Mouse (Mus musculus) embryonic facial prominence, embryonic 11.5 days (tissue): Measurements from ENCODE around the gene Tsku. TPM values are rescaled to one million over a fixed set of nuclear protein-coding genes. Genes with fewer than 3 reads are reported as not detected.
A peak's percentile ranks its signal among the peaks of the same experiment; 100 is the strongest.

Source experiments
- ATAC-seq: fragments of 200-750 bp; cut with Nextera tagmentation; replicated peaks from 2 replicates; pipeline ENCODE4 v1.8.0; 2017; ENCODE audit warnings: low read depth; ENCODE audit not compliant: insufficient number of reproducible peaks, low FRiP score, low TSS enrichment
- DNase-seq: peaks from one replicate; pipeline ENCODE4 v3.0.0-alpha.2; 2015; ENCODE audit warnings: low spot score
- H3K27ac ChIP-seq: fragments of 300-500 bp; sonication (generic); replicated peaks from 2 replicates; pipeline ENCODE4 v1.5.1; 2014; ENCODE audit warnings: mild to moderate bottlenecking, low read depth, low read length, control low read depth
- H3K27me3 ChIP-seq: fragments of 300-500 bp; sonication (generic); 2 replicates; pipeline ENCODE4 v1.6.1; 2014; ENCODE audit warnings: mild to moderate bottlenecking, low read length, moderate library complexity, mixed read lengths; ENCODE audit not compliant: control insufficient read depth, insufficient read depth
- H3K36me3 ChIP-seq: fragments of 300-500 bp; sonication (generic); replicated peaks from 2 replicates; pipeline ENCODE4 v1.6.1; 2014; ENCODE audit warnings: low read depth, mild to moderate bottlenecking, low read length, moderate library complexity, mixed read lengths; ENCODE audit not compliant: control insufficient read depth, insufficient read depth
- H3K4me1 ChIP-seq: fragments of 300-500 bp; sonication (generic); 2 replicates; pipeline ENCODE4 v1.6.1; 2014; ENCODE audit warnings: low read length, mixed read lengths; ENCODE audit not compliant: control insufficient read depth, insufficient read depth
- H3K4me2 ChIP-seq: fragments of 300-500 bp; sonication (generic); 2 replicates; pipeline ENCODE4 v1.6.1; 2014; ENCODE audit warnings: low read depth, mild to moderate bottlenecking, control low read depth, low read length, moderate library complexity
- H3K4me3 ChIP-seq: fragments of 300-500 bp; sonication (generic); 2 replicates; pipeline ENCODE4 v1.5.1; 2014; ENCODE audit warnings: low read depth, low read length, control low read depth
- H3K9ac ChIP-seq: fragments of 300-500 bp; sonication (generic); replicated peaks from 2 replicates; pipeline ENCODE4 v1.6.1; 2014; ENCODE audit warnings: mild to moderate bottlenecking, control low read depth, low read length
- H3K9me3 ChIP-seq: fragments of 300-500 bp; sonication (generic); replicated peaks from 2 replicates; pipeline ENCODE4 v1.6.1; 2016; ENCODE audit warnings: mild to moderate bottlenecking, low read length, inconsistent platforms, mixed read lengths; ENCODE audit not compliant: control insufficient read depth
- WGBS: fragments of 180-500 bp; shearing (Covaris S2); extraction: QIAGEN DNeasy Blood & Tissue Kit; methylation state at CpG from one replicate; pipeline ENCODE4 v1.1.7; 2014; 5-methylcytosine and 5-hydroxymethylcytosine counted together
- polyA plus RNA-seq: library from polyadenylated mRNA; unstranded; fragments of >200 nt; fragmentation: Nextera tagmentation; extraction: Ambion mirVana; gene quantifications from 2 replicates; pipeline ENCODE4 v1.2.1, GENCODE M21; 2014

Gene Tsku
- polyA plus RNA-seq, 1 experiment from 2014 or later: 13.6 TPM

- Histone ChIP-seq H3K36me3 (no peaks in the 10 kb centered on the region), H3K4me3 (peak overlapping the region; percentile 82), H3K9me3 (no peaks in the 10 kb centered on the region), H3K27me3 (no peaks in the 10 kb centered on the region), H3K9ac (peak overlapping the region; percentile 82), H3K27ac (no peak overlapping the region), H3K4me1 (no peaks in the 10 kb centered on the region), H3K4me2 (peak overlapping the region; percentile 87)
- WGBS: under 1% methylated on average over 28 of the region's 33 CpGs
- ATAC-seq (peak; percentile 49; the same call in 1 of the 2 replicates), DNase-seq (no peak)
Measured at GRCm38 (mm10) chr7:98308607-98309218, 52.4 kb downstream of the Tsku start.

- Histone ChIP-seq H3K27me3 (no peaks in the 10 kb centered on the region), H3K4me1 (no peaks in the 10 kb centered on the region), H3K9ac (no peak overlapping the region), H3K4me2 (peak overlapping the region; percentile 87), H3K27ac (no peak overlapping the region), H3K4me3 (peak overlapping the region; percentile 82), H3K9me3 (no peaks in the 10 kb centered on the region), H3K36me3 (no peaks in the 10 kb centered on the region)
- 45% methylated on average over 9 of the region's 9 CpGs for whole genome bisulfite sequencing
- DNase-seq (no peak), ATAC-seq (no peak)
Measured at GRCm38 (mm10) chr7:98307921-98308606, 53.1 kb downstream of the Tsku start.

GRCm38 (mm10) chr7:98307411-98307810, 53.7 kb downstream of the Tsku start:
- H3K4me1 ChIP-seq: no peaks in the 10 kb centered on the region
- no peaks in the 10 kb centered on the region for H3K27me3 ChIP-seq
- no peaks in the 10 kb centered on the region for H3K36me3 ChIP-seq
- H3K4me2 ChIP-seq: no peak overlapping the region
- ATAC-seq (no peak), DNase-seq (no peak)
- no peak overlapping the region for H3K27ac ChIP-seq
- H3K4me3 ChIP-seq: no peak overlapping the region
- H3K9me3 ChIP-seq: no peaks in the 10 kb centered on the region
- H3K9ac ChIP-seq: no peak overlapping the region
- WGBS: 95% methylated on average over 2 of the region's 2 CpGs

Other genes with a start within 250 kb of the Tsku start
- 9.7 and 10.7 TPM in 2 replicates for gene Myo7a, start 241.8 kb downstream of the Tsku start, polyA plus RNA-seq
- gene Omp, start 215.8 kb downstream of the Tsku start, polyA plus RNA-seq: 0.15 and 0.25 TPM in 2 replicates
- 2.3 and 2.6 TPM in 2 replicates for gene Capn5, start 183.1 kb downstream of the Tsku start, polyA plus RNA-seq
- not detected in 2 replicates for gene B3gnt6, start 161.8 kb downstream of the Tsku start, polyA plus RNA-seq
- gene Acer3, start 40.1 kb downstream of the Tsku start, polyA plus RNA-seq: 18.7 and 21.5 TPM in 2 replicates
- not detected in 2 replicates for gene Gucy2d, start 79.1 kb upstream of the Tsku start, polyA plus RNA-seq
- 2.6 and 3.0 TPM in 2 replicates for gene Lrrc32, start 128.0 kb upstream of the Tsku start, polyA plus RNA-seq